Mouse (Mus musculus) thymus, postnatal 36 days (tissue): ENCODE data around the gene Igsf21.
A peak's percentile ranks its signal among the peaks of the same experiment; 100 is the strongest.

ENCODE experiments used
- DNase-seq, 2 experiments: peaks; one replicate each; pipeline ENCODE4 v3.0.0; 2022; ENCODE audit warnings: mixed read lengths in 2 of 2

Igsf21 gene

GRCm38 (mm10) chr4:140246180-140247005 lies at the start of gene Igsf21:
TSS of gene Igsf21 (minus strand) at chr4:140246784.
- DNase-seq, result no peak

DNA sequence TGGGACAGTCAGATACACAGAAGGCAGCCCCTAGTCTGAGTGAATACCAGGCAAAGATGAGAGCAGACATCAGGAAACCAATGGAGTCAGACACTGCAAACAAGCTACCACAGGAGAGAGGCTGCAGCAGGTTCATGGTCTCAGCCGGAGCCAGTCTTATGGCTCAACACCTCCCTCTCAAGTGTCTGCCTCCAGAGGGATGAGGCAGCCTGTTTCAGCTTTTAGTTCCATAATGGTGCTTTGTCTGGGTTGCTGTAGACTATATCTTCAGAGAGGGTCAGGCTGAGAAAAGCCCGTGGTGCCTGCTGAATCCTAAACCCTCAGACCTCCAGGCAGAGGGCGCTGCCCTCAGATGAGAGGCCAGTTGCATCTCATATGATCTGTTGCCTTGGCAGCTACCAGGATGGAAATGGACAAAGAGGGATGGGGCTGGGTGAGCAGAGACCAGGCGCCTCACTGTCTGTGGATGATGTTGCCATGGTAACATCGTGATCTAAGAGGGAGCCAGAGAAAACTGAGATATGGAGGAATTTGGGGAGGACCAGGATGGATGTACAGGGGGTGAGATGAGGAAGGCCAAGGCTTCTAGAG lies 39.2 kb upstream of the Igsf21 start:
- DNase-seq, result no peak

DNA sequence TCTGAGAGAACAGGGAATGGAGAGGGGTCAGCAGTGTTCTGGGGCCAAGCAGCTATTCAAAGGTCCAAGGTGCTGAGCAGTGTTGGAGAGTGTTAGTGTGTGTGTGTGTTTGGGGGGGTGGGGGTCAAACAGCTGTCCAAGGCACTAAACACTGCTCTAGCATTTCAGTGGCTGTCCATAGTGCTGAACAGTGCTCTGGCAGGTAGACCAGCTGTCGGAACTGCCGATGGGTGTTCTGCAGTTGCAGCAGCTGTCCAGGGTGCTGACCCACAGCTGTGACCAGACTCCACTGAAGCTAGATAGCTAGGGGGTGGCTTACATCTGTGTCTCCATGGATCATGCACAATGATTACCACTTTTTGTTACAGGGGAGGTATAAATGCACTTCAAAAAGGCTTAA lies 36.8 kb upstream of the Igsf21 start:
- DNase-seq, result no peak

DNA sequence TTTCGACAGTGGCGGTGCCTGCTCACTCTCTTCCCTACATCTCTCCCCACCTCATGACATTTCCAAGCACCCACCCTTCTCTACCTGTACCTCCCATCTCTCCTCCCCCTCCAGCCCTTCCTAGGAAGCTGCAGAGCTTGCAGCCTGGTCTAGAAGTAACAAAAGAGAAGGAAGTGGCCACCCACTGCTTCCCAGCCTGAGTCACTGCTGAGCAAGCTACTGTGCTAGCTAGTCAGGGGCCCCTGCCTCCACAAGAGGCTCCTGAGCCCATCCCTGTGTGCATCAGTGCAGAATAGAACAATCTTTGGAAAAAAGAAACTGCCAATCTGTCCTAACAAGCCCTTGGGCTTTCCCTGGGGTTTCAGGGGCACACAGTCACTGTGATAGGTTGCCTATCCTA lies 31.7 kb upstream of the Igsf21 start:
- DNase-seq, result no peak

DNA sequence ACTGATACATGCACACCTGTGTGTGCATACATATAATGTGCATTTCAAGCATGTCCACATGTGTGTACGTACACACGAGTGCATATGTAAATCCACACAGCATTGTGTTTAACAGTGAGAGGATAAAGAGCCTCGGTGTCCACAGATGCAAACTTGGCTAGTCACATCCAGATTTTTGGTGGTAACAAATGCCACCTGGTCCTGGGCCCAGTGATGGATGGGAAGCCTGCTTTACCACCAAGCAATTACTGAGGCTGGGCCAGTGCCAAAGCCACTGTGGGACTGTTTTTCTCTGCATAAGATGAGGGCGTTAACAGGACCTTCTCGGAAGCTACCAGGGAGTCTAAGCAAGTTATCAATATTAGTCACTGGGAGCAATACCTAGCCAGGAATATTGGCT lies 25.3 kb upstream of the Igsf21 start:
- no peak for DNase-seq

- DNase-seq, result no peak
These were observed 23.9 kb upstream of the Igsf21 start for GRCm38 (mm10) chr4:140270451-140270850.

GRCm38 (mm10) chr4:140269184-140269840 lies 22.7 kb upstream of the Igsf21 start:
- DNase-seq, result no peak

DNA sequence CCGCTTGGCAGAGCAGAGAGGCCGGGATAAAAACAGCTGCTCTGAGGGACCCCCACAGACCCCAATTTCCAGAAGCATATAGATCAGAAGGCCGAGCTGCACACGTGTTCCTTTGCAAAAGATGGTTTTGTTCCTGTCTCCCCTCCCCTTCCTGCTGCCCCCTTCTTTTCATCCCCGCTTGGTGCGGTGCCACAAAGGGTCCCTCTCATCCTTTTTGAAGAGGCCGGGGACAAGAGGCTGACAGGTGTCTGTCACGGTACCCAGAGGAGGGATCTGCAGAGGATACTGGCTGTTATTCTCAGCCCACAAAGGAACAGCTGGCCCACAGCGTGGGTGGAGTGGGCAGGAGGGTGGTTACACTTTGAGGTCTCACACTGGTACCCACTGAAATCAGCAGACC lies 21.3 kb upstream of the Igsf21 start:
- DNase-seq, result no peak

- DNase-seq, result no peak
These were observed 20.5 kb upstream of the Igsf21 start for GRCm38 (mm10) chr4:140267086-140267485.

DNA sequence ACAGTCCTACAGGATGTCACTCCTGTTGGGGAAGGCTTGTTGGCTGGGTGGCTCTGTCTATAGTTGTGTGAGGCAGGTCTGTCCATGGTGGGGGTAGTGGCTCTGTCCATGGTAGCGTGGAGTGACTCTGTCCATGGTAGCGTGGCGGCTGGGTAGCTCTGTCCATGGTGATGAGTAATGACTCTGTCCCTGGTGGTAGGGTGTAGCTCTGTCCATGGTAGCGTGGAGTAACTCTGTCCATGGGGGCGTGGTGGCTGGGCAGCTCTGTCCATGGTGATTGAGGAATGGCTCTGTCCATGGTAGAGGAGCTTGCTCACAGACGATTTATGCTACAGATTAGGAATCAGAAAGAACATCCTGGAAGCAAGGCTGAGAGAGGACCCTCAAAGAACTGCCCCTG lies 12.4 kb upstream of the Igsf21 start:
- DNase-seq, result no peak

GRCm38 (mm10) chr4:140252369-140252768 lies 5.8 kb upstream of the Igsf21 start:
- DNase-seq, result no peak

DNA sequence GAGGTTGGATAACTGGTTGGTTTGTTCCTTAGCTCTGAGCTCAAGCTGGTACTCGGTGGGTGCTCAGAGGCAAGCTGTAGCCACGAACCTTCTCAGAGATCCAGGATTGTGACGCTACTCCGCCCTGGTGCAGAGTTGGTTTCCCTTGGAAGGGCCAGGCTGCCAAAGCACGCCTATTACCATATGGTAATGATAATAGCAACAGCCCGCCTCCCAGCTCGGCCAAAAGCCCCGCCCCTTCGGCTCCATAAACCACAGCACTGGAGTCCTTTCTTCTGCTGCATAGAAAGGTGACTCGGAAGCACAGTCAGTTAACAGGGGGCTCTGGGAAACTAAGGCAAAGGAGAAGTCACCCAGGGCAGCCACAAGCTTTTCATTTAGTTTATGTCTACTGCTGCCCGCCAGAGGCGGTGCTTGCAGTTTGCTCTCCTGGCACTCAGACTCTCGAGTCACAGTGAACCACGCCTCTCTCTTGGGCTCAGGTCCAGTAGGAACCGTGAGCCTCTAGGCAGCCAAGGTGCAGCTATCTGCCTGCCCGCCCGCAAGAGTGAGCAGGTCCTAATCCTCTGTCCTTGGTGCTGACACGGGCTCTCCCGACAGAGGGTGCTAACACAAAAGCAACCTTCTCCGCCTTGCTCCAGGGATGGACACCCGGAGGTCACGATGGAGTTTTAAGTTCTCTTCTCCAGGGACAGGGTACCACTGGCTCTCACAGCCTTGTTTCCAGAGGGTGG lies 2.6 kb upstream of the Igsf21 start:
- DNase-seq, result peak in 1 of 2 experiments; percentile 10

DNA sequence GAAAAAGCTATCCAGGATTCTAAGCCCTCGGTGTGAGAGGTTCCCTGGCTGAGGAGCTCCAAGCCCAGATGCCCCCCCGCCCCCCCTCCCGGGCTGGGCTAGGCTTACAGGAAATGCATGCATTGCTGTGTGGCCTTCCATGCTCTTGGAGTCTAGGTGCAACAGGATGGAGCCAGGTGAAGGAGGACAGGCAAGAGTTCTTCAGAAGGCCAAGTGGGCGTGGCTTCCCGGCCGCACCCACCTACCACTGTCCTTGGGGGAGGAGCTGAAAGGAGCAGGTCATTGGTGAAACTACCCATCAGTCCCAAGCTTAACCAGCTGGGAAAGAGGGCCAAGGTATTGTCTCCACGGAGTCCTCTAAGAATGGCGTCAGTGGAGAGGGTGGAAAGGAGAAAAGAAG lies 1.8 kb upstream of the Igsf21 start:
- DNase-seq, result no peak

DNA sequence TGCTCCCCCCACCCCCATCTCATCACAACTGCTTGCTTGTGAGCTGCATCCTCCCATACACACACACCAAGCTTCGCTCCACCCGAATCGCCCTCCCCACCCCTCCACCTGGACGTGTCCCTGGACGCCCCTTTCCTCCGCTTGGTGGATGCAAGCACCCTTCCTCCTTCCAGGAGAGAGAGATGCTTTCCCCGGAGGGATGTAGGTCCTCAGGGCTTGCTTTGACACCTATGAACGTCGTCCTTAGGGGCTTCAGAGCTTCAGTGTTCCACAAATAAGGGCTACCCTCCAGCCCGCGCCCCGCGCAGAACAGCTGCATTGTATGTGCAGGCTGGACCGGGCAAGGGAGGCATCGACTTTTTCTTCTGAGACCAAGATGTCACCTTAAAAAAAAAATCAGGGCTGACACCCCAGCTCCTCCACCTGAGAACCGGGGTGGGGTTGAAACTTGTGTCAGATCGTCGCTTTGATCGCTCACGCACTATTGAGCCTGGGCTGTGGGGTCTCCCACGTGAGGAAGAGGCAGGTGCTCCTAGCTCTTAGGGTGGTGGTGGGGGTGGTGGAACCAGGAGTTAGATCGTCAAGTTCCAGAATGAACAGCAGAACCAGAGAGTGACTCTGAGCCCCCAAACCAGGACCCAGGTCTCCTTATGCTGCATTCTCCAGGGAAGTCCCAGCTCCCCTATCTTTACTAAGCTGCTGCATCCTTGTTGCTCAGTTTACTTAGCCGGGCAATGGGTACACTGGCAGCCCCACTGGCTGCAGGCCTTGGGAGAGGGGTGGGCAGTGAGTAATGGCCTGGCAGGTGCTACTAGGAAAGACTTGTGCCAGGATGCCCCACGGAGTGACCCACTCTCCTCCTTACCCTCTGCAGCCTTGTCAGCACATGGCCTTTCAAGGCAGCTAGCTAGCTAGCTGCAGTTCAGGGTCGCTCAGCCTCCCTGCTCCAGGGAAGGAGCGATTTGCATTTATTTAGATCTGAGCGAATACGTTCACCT lies 721 bp upstream of the Igsf21 start:
- DNase-seq, result no peak

DNA sequence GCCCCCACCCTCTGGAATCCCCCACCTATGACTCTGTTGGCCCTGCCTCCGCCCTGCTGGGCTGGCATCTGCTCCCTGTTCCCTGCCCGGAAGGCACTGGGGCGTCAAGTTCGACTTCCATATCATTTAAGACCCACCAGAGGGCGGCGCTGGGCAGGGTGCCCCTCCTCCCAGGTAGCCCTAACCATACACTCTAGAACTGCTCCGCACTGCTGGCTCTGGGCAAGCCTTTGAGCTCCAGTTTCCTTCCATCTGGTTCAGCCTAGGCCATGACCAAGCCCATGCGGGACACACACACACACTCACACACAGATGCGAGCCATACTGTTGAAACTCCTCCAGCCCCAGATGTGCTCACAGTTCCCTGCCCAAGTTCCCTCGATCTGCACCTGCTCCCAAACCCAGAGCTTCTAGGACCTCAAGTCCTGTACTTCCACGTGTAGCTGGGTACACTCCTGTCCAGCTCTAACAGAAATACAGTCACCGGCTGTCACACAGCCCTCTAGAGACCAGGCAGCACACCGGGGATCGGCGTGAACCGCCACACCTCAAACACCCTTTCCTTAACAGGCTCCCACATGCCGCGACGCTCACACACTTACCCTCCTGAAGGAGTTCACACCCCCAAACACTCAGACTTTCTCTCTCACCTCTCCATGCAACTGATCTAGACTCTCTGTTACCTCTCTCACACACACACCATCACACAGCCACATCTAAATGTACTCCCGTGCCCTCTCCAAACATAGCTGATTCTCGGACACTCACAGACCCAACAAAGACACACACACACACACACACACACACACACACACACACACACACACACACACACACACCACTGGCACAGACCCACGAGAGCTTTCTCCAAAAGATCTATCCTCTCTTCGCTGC lies 1.1 kb downstream of the Igsf21 start:
- no peak for DNase-seq

DNA sequence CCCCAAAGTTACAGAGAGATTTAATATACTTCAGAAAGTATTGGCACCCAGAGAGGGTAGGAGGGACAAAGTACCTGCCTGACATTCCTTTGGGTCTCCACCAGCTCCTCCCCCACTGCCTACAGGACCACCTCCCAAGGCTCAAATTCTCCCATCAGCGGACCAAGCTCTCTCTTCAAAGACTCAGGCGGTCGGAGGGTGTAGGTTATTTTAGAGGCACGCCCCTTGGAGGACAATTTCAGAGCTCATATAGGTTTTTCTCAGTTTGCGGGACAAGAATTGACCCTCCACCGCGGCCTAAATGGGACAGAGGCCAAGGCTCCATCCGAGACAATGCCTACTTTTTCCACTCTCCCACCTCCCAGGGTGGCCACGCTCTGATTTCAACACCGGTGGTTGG lies 1.7 kb downstream of the Igsf21 start:
- DNase-seq, result no peak

DNA sequence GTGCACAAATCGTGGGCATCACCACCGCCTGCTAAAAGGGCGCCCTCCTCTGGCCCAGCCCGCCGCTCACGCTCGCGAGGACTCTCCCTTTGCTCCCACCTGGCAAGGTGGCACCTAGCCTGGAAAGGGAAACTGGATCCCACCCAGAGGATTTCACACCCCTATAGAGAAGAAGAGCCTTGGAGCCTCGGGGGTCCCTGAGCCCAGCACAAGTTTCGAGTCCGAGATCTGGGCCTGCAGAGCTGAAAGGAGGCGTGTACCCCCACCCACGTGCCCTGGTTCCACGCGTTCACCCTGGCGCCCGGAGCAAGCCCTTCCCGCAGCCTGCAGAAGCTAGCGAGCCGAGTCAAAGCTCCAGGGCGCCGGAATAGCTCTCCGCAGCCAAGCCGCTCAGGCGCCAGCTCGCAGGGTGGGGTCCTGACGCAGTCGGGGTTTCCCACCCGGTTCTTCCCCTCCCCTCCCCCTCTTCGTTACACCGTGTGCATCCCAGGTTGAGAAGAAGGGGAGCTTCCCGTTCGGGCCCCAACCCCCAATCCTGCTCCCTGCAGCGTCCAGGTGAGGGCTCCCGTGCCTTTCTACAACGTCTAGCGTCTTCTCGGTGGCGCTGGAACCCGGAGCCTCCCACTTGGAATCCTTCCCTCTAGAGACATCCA lies 2.3 kb downstream of the Igsf21 start:
- DNase-seq, result no peak

- no peak for DNase-seq
These were observed 3.4 kb downstream of the Igsf21 start for GRCm38 (mm10) chr4:140243231-140243630.

- DNase-seq, result no peak
These were observed 4.3 kb downstream of the Igsf21 start for GRCm38 (mm10) chr4:140242291-140242690.

GRCm38 (mm10) chr4:140237305-140237741 lies 9.3 kb downstream of the Igsf21 start:
- DNase-seq, result no peak
